Mouse (Mus musculus): ENCODE results near the gene Erbb4. TPM values are rescaled to one million over a fixed set of nuclear protein-coding genes. Genes with fewer than 3 reads are reported as not detected.

Gene Erbb4
- polyA plus RNA-seq (2012; ENCODE audit: insufficient read depth, insufficient read length, missing spikeins): not detected in 2 replicates

- TF ChIP-seq CTCF (IDR thresholded peaks at IDR 0.05; ENCODE audit: low read depth, low read length) (no peak), POLR2A (IDR thresholded peaks at IDR 0.05; ENCODE audit: borderline replicate concordance, low read depth, low read length) (no peak)
- Histone ChIP-seq H3K4me3 (ENCODE audit: insufficient read depth, low read length) (no peak within 1 kb of the TSS), H3K4me1 (ENCODE audit: control insufficient read depth, insufficient read depth, low read length) (no peaks in the 10 kb centered on the region), H3K27ac (ENCODE audit: insufficient read depth, low read depth, low read length) (no peak within 1 kb of the TSS)
These were observed at the start of gene Erbb4 for GRCm38 (mm10) chr1:69107485-69108158. Gene Erbb4, minus strand, starts transcription at chr1:69108059.

- Histone ChIP-seq H3K27ac (ENCODE audit: insufficient read depth, low read depth, low read length) (no peak overlapping the region), H3K4me1 (ENCODE audit: control insufficient read depth, insufficient read depth, low read length) (no peaks in the 10 kb centered on the region), H3K4me3 (ENCODE audit: insufficient read depth, low read length) (no peak overlapping the region)
- TF ChIP-seq POLR2A (IDR thresholded peaks at IDR 0.05; ENCODE audit: borderline replicate concordance, low read depth, low read length): no peak
- TF ChIP-seq CTCF (IDR thresholded peaks at IDR 0.05; ENCODE audit: low read depth, low read length): no peak
These were observed 49.5 kb upstream of the Erbb4 start for GRCm38 (mm10) chr1:69157346-69157745.

- Histone ChIP-seq H3K4me3 (ENCODE audit: insufficient read depth, low read length) (no peak overlapping the region), H3K27ac (ENCODE audit: insufficient read depth, low read depth, low read length) (no peak overlapping the region), H3K4me1 (ENCODE audit: control insufficient read depth, insufficient read depth, low read length) (no peaks in the 10 kb centered on the region)
- TF ChIP-seq CTCF (IDR thresholded peaks at IDR 0.05; ENCODE audit: low read depth, low read length) (no peak), POLR2A (IDR thresholded peaks at IDR 0.05; ENCODE audit: borderline replicate concordance, low read depth, low read length) (no peak)
These were observed 33.5 kb upstream of the Erbb4 start for GRCm38 (mm10) chr1:69141341-69141740.

- Histone ChIP-seq H3K27ac (ENCODE audit: insufficient read depth, low read depth, low read length) (no peak overlapping the region), H3K4me1 (ENCODE audit: control insufficient read depth, insufficient read depth, low read length) (no peaks in the 10 kb centered on the region), H3K4me3 (ENCODE audit: insufficient read depth, low read length) (no peak overlapping the region)
- TF ChIP-seq POLR2A (IDR thresholded peaks at IDR 0.05; ENCODE audit: borderline replicate concordance, low read depth, low read length) (no peak), CTCF (IDR thresholded peaks at IDR 0.05; ENCODE audit: low read depth, low read length) (no peak)
These were observed 31.6 kb upstream of the Erbb4 start for GRCm38 (mm10) chr1:69139519-69139868.

- TF ChIP-seq POLR2A (IDR thresholded peaks at IDR 0.05; ENCODE audit: borderline replicate concordance, low read depth, low read length) (no peak), CTCF (IDR thresholded peaks at IDR 0.05; ENCODE audit: low read depth, low read length) (no peak)
- Histone ChIP-seq H3K27ac (ENCODE audit: insufficient read depth, low read depth, low read length) (no peak overlapping the region), H3K4me1 (ENCODE audit: control insufficient read depth, insufficient read depth, low read length) (no peaks in the 10 kb centered on the region), H3K4me3 (ENCODE audit: insufficient read depth, low read length) (no peak overlapping the region)
These were observed 31.1 kb upstream of the Erbb4 start for GRCm38 (mm10) chr1:69138856-69139518.

- Histone ChIP-seq H3K4me1 (ENCODE audit: control insufficient read depth, insufficient read depth, low read length) (no peaks in the 10 kb centered on the region), H3K27ac (ENCODE audit: insufficient read depth, low read depth, low read length) (no peak overlapping the region), H3K4me3 (ENCODE audit: insufficient read depth, low read length) (no peak overlapping the region)
- TF ChIP-seq POLR2A (IDR thresholded peaks at IDR 0.05; ENCODE audit: borderline replicate concordance, low read depth, low read length) (no peak), CTCF (IDR thresholded peaks at IDR 0.05; ENCODE audit: low read depth, low read length) (no peak)
These were observed 16.4 kb upstream of the Erbb4 start for GRCm38 (mm10) chr1:69124147-69124848.

- H3K27ac ChIP-seq (ENCODE audit: insufficient read depth, low read depth, low read length): no peak overlapping the region
- no peak for TF ChIP-seq POLR2A (IDR thresholded peaks at IDR 0.05; ENCODE audit: borderline replicate concordance, low read depth, low read length)
- no peak for TF ChIP-seq CTCF (IDR thresholded peaks at IDR 0.05; ENCODE audit: low read depth, low read length)
- H3K4me3 ChIP-seq (ENCODE audit: insufficient read depth, low read length): no peak overlapping the region
- H3K4me1 ChIP-seq (ENCODE audit: control insufficient read depth, insufficient read depth, low read length): no peaks in the 10 kb centered on the region
These were observed 10.5 kb upstream of the Erbb4 start for GRCm38 (mm10) chr1:69118249-69118938.

- Histone ChIP-seq H3K27ac (ENCODE audit: insufficient read depth, low read depth, low read length) (no peak overlapping the region), H3K4me3 (ENCODE audit: insufficient read depth, low read length) (no peak overlapping the region), H3K4me1 (ENCODE audit: control insufficient read depth, insufficient read depth, low read length) (no peaks in the 10 kb centered on the region)
- no peak for TF ChIP-seq POLR2A (IDR thresholded peaks at IDR 0.05; ENCODE audit: borderline replicate concordance, low read depth, low read length)
- TF ChIP-seq CTCF (IDR thresholded peaks at IDR 0.05; ENCODE audit: low read depth, low read length): no peak
These were observed 483 bp upstream of the Erbb4 start for GRCm38 (mm10) chr1:69108159-69108925.

GRCm38 (mm10) chr1:69106937-69107461 lies 860 bp downstream of the Erbb4 start:
- no peak for TF ChIP-seq POLR2A (IDR thresholded peaks at IDR 0.05; ENCODE audit: borderline replicate concordance, low read depth, low read length)
- no peak for TF ChIP-seq CTCF (IDR thresholded peaks at IDR 0.05; ENCODE audit: low read depth, low read length)
- no peak overlapping the region for H3K4me3 ChIP-seq (ENCODE audit: insufficient read depth, low read length)
- no peak overlapping the region for H3K27ac ChIP-seq (ENCODE audit: insufficient read depth, low read depth, low read length)
- no peaks in the 10 kb centered on the region for H3K4me1 ChIP-seq (ENCODE audit: control insufficient read depth, insufficient read depth, low read length)
